Mouse (Mus musculus): ENCODE measurements around the gene Cryzl1.

The Cryzl1 gene

DNA sequence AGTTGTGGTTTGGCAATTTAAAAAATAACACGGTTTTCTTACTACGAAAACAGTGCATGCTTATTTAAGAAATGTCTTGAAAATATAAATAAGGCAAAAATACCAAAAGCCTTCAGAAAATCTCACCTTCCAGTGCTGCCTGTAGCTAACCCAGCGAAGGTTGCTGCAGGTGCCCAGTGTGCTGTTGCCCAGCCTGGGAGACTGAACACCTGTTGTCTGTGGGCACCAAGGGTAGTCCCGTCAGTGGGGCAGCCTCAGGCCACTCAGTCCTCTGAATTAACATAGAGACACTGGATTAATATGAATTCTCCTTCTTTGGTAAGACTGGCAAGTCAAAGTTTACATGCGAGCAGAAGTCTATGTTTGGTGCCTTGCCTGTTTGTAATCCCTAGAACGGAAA is 9.7 kb upstream of the Cryzl1 start:
- DNase-seq = no peak

DNA sequence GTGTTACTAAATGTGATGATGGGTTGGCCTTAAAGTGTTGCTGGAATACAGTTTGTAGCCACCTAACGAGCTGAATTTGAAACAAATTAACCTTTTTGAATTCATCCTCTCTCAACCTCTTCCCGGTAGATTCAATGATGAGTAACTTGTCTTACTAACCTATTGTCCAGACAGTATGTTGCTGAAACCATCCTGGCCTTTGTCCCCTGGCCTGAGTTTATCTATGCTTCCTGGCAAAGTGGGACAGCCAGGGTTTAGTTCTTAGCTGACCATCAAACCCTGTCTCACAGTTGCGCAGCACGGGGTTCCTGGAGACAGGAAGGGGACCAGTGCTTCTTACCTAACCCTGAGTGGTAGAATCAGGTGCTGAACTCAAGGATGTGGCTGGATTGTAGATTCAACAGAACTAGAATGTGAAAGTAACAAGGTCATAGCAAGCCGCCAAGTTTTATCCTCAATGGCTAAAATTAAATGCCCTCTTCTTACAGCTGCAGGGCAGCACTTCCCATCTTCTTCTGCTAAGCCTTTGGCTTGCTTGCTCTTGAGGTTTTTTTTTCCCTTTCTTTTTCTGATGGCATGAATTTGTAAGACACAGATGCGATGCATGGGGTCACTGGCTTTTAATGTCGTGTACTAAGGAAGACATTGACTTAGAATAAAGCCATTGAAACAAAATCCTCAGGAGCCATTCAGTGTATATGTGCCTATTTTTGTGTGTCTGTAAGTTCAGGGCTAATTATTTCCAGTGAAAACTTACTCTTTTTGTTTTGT is 7.5 kb upstream of the Cryzl1 start:
- no peak for DNase-seq

DNA sequence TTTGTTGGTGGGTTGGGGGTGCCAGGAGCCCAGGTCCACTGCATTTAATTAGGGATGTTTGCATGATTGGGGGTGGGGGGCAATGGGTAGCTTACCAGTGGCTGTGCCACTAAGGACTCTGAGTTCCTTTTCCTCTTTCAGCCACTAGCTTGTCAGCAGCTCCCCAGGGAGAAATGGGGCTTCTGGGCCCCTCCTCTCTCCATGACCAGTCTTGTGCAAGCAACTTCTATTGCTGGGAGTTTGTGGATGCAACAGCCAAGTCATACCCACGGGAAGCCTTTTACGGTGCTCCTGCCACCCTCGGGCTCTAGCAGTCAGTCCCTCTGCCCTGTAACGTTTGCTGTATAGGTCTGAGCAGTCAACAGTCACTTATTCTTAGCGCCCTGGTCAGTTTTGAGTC is 6.0 kb upstream of the Cryzl1 start:
- DNase-seq = no peak

DNA sequence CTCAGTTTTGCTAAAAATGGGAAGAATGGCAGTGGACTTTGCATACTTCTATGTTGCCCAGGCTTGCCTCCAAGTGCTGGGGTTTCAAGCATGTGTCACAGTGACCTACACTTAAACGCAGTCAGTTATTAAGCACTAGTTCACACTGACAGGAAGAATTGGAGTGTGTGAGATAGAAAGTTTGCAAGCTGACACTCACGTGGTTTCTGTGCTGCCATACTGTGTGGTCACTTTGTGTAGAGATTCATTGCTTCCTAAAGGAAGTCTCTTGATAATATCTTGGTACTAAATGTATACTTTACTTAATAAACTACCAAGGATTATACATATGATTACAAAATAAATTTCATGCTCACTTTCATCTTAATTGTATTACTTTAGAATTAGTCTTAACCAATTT is 4.0 kb upstream of the Cryzl1 start:
- no peak for DNase-seq

DNA sequence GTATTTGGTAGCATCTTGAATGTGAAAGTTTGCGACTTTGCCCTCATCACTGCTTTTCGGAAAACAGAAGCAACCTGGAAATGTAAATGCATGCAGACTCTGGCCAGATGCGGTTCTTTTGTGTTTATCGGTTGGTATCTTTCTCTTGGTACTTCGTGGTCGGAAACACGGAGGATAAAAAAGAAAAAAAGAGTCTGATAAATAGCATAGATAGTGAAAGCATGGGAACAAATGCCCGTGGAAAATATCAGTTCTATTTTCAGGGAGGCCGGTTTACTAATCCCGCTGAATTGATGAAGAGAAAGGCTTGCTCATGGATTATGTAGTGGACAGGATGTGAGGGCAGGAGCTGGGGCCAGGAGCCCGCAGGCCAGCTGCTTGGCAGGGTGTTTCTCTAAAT is 1.7 kb upstream of the Cryzl1 start:
- DNase-seq = no peak

DNA sequence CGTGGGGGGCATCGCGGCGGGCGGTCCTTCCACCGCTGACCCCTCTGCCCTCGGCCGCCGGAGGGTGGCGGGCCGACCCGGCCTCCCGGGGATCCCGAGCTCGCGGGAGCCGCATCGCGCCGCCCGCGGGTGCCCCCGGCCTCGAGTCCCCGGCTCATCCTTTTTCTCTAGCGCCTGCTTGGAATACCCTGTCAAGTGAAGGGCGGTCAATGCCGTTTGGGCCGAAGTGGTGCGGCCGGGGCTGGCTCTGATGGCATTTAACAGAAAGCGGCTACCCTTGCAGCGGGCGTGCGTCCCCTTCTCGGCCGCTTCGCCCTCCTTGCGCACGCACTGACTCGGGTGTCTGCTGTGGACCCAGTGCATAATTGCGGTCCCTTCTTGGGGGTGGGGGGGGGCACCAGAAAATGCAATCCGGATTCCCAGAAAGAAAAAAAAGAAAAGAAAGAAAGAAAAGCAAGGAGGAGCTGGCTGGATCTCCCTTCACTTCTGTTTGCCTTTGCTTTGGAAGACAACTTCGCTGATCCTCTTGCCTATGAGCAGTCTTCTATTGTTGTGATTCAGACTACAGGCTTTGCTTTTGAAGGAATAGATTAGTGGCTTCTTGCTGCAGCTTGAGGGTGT is 1.2 kb upstream of the Cryzl1 start:
- DNase-seq = peak; percentile 21

DNA sequence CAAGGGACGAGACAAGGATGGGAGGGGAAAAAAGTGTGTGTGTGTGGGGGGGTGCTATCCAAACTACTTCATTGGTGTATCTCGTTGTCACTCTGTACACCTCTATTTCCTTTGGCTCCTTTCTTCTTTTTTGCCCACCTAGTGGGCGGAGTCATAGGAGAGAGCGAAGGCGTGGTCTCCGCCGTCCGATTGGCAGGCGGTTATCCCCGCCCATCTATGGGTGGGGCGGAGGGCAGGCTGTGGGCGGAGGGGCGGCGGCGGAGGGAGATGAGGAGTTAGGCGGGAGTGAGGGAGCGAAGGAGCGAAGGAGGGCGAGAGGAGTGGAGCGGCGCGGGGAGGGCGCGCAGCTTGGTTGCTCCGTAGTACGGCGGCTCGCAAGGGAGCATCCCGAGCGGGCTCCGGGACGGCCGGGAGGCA is 299 bp upstream of the Cryzl1 start, which contains the start of gene Itsn1:
Itsn1 (plus strand) TSS at position 216 of the 417 bp plus-strand sequence.
- DNase-seq = peak; percentile 99

DNA sequence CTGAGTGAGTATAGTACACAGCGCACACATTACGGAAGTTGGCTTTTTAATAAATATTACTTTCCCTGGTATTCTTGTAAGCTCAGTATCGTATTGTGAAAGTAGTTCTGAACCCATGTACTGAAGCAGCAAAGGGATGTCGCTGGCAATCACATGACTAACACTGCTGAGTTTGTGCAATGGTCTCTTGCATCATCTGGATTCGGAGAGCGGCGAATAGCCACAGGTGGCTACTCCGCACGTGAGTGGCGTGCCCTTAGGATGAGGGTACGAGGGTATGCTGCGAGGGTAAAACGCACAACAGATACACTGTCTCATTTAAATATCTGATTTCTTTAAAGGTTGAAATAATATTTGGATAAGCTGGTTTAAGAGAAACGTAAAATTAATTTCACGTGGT is 1.3 kb downstream of the Cryzl1 start:
- DNase-seq = no peak

DNA sequence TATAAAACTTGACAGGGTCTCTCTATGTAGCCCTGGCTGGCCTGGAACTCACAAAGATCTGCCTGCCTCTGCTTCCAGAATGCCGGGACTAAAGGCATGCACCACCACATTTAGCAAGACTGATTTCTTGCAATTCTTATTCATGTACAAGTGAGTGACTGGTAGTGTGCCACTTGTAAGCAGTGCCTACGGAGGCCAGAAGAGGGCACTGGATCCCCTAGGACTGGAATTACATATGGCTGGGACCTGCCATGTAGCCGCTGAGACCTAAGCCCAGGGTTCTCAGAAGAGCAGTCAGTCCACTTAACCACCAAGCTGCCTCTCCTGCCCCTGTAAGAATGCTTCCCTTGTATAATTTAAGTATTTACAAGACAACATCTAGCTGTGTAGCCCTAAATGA is 4.5 kb downstream of the Cryzl1 start:
- peak; percentile 71 for DNase-seq

DNA sequence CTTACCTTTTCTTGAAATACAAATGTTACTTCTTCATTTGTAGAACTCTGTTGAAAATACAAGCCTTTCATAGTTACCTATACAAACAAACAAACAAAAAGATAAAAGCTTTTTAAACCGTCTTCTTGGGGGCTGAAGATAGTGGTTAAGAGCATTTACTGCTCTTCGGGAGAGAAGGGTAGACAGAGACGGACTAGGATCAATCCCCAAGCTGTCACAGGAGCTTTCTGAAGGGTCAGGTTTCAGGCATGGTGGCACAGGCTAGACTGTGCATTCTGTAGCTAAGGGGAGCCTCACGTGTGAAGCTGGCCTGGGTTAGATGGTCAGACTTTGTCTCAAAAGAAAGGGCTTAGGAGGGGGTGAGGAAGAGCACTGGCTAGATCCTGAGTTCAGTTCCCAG is 11.4 kb downstream of the Cryzl1 start:
- no peak for DNase-seq

DNA sequence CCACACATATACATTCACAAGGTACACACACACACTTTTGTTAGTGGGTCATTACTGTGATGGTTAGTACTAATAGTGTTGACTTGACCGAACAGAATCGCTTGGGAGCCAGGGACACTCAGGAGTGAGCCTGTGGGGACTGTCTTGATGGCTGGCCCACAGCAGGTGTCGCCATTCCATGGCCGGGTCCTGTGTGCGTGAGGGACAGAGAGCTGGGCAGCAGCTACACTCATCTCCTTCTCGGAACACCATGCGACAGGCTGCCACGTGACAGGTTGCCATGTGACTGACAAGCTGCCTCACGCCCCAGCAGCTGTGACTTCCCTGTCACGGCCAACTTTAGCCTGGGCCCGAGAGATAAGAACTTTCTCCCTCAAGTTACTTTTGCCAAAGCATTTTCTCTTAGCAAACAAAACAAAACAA is 11.8 kb downstream of the Cryzl1 start:
- DNase-seq = no peak

DNA sequence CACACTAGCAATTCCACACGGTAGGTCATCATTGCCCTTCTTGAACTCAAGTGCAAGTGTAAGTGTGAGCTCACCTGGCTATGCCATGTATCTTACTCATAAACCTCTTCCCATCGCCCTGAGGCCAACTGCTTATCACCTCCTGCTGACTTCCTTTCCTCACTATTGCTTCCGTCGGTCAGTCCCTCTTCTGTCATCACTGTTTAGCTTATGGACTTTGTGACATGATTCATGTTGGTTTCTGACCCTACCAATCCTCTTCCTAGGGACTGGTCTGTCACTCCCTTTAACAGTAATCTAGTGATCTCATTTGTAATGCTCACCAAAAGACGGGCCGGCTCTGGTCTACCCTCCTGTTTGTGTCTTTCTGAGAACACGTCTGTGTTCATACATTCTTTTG is 18.5 kb downstream of the Cryzl1 start:
- no peak for DNase-seq

DNA sequence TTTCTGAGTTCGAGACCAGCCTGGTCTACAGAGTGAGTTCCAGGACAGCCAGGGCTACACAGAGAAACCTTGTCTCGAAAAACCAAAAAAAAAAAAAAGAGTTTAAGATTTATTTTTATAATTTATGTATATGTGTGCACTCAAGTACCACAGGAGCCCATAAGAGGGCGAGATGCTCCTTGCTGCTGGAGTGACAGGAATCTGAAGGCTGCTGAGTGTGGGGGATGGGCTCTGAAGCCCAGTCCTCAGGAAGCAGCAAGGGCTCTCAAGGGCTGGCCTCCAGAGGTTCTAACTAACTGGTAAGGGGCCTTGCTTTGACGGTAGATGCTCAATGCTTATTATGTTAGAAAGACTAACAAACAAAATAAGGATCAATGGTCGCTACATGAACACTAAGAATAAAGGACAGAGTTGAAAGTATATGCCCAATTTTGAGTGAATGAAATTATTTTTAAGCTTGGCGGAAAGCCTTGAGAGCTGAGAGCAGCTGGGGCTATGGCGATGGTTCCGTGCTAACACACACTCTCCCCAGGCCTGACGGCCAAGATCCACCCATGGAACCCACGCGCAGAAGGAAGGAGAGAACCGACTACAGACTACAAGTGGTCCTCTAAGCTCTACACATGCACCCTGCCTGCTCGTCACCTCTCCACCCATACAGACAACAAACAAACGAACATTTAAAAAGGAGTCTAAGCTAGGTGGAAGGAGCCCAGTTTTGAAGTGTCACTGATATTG is 24.0 kb downstream of the Cryzl1 start:
- no peak for DNase-seq

DNA sequence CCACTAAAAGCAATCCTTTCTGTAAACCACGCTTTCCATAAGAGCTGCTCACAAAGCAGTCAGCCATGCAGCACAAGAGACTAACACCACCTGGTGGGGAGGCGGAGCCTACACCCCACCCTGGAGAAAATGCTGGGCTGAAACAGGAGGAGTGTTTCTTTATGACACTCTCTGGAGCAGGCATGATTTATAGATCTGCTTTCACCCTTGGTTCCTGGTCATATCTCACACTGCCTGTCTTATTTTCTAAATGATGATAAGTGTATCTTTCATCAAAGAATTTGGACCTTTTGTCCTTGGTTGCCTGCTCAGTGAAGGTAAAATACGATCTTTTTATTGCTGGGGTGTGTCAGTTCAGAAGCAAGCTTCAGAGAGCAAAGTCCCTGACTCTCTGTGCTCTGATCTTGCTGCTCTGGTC is 26.0 kb downstream of the Cryzl1 start:
- DNase-seq = no peak

DNA sequence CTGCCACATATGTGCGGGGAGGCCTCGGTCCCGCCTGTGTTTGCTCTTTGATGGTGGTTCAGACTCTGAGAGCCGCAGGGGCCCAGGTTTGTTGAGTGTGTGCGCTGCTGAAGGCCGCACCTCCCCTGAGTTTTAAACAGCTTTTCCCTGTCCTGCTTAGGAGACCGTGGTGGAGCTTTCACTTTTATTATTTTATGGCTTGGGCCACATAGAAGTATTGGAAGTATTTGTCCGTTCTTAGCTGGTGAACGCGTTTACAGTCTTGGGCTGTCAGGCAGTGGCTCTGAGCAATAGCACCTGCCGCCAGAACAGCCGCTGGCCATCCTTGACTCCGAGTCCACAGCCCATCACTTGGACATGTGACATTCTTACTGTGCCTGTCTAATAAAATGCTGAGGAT is 26.9 kb downstream of the Cryzl1 start:
- no peak for DNase-seq

DNA sequence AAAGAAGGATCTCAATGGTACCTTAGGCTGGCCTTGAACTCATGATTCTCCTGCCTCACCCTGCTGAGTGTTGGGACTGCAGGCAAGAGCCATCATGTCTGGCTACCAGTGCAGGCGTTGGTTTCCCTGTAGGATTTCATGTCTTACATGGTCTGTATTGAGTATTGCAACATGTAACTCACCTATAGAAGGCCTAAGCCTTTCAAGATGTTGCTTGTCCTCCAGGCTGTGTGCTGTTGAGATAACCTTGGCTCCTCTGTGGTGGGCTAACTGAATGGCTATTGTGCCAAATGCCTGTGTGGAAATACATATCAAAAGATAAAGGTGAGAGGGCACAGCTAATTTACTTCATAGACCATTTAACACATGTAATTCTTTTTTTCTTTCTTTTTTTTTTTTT is 29.8 kb downstream of the Cryzl1 start:
- DNase-seq = no peak

DNA sequence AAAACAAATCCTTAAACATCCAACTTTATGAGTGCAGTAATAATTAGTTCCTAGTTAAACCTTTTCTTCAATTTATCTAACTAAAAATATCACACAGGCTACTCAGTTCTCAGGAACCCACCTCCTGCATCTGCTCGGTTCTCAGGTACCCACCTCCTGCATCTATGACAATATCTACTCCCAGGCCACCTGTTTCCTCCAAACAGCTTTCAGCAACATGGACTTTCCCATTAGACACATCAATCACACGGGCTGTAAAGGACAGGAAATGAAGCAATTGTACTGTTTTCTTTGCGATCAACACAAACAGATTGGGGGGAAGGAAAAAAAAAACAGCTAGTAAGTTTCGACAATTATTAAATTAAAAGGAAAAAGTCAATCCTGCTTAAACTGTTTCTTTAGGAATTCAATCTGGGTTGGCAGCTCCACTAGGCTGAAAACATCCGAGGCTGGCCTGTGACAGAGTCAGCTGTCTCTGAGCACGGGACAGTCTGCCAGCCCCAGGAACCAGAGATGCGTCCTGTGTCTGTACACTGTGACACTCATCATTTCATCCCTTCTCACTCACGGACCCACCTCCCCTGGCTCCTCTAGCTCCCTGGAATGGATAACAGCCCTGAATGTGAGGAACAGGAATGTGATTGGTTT is 33.5 kb downstream of the Cryzl1 start:
- DNase-seq = no peak

DNA sequence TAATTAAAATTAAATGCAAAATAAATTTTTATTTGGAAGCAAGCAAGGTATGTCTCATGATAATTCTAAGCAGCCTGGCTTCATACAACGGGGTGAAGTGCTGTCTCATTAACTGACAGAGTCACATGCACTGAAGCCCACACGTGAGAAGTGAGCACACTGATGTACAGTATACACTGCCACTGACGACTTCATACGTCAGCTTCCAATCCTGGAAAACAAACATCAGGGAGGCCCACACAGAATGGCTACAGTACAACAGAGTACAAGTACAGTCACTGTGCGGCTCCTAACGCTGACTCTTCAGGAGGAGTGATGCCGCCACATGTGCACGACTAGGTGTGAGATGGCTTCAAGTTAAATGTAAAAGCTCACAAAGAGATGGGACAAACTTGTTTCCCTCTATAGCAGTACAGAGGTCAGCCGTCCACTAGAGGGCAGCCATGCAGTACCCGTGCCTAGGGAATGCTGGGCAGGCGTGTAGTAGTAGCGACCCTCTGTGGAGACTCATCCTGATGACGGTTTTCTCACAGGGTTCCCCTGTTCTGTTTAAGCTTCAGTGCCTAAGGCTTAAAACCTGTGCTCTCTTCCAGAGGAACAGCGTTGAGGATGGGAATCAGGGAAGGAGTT is 34.2 kb downstream of the Cryzl1 start:
- peak; percentile 71 for DNase-seq

DNA sequence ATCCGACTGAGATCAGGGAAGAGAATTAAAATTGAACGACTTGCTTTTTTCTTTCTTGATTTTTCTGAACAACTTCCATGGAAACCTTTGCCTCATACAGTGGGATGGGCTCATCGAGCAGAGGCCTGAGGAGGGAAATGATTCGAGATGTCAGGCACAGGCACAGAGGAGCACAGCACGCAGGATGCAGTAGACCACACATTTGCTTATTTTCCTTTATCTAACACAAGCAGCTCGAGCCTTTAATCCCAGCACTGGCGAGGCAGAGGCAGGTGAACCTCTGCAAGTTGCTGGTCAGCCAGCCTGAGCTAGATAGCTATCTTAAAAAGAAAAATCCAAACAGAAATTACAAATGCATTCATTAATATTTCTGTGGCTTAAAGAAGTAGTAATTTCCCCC is 39.0 kb downstream of the Cryzl1 start:
- no peak for DNase-seq

DNA sequence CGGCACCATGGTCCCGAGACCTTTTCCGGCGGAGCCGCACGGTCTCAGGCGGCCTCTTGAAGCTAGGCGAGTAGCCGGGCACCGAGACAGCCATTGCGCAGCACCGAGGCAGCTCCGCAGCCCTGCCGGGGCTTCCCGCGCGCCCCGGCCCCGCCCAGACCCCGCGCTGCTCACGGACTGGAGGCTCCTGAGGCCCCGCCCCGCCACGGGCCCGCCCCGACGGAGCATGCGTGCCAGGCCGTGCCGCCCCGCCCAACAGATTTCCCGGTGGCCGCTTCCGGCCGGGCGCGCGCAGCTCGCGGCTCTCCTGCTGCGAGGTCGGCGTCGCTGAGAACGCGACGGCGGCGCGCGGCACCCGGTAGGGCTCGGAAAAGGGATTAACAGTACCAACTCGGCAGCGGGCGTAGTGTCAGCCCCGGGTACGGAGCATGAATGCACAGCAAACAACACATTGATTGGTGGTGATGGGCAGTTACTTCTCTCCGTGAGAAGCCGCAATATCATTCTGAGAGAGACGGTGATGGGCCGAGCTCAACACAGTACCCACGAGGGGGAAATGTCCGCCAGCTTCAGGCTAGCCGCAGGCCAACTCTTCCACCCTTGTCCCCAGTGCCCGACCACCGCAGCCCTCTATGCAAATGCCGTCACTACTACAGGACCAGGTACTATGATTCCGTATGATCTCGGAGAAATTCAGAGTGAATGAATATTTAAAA is 40.0 kb downstream of the Cryzl1 start, which contains the start of gene Donson:
Donson (minus strand) TSS at position 152 of the 716 bp plus-strand sequence.
- DNase-seq = peak; percentile 95

DNA sequence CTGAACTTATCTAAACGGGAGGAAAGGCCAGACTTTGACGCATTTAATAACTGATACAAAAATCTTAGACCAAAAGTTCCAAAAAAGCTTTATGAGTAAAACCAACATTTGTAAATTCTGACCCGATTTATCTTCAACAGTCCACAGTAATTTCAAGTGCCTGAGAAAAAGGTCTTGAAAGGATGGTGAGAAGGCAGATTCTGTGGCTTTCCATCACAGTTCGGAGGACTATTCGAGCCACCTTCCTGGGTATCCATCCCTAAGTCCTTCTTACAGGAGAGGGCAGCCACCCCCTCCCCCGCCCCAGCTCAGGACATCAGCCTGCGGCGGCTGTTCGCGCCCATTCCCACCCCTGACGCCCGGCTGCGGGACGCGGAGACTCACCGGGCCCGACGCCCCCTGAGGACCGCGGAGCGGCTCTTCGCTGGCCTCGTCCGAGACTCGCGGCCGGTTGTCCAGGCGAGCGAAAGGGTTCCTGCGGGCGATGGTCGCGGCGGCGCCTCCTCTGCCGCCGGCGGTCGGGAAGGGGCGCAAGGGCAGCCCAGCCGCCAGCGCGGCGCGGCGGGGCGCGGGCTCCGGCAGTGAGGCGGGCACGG is 40.7 kb downstream of the Cryzl1 start:
- DNase-seq = no peak

DNA sequence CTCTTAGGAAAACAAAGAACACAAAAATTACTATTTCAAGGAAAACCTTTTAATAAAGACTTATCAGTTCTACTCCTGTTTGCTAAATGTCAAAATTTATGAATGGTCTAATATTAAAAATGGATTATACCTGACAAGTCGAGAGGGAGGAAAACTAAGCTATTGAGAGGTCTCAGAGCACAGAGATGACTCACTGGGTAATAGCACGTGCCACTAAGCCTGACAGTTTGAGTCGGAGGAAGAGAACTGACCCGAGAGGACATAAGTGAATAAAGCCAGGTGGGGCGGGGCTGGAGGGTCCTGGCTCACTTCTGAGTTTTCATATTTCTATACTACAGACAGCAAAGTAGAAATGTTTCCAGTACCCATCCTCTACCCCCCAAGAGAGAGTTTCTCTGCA is 42.4 kb downstream of the Cryzl1 start:
- DNase-seq = no peak
